Mouse (Mus musculus) heart, adult 2 months (tissue): ENCODE measurements around the gene Cradd. TPM values are rescaled to one million over a fixed set of nuclear protein-coding genes. Genes with fewer than 3 reads are reported as not detected.

Experiments used
- DNase-seq, 2 experiments: peaks; one replicate each; pipeline ENCODE4 v3.0.0; 2021
- H3K27ac ChIP-seq: fragments of 200-600 bp; 2 replicates; pipeline ENCODE4 v1.8.1; 2022
- H3K27me3 ChIP-seq: fragments of 200-500 bp; 2 replicates; pipeline ENCODE4 v1.6.1; 2012; ENCODE audit warnings: mild to moderate bottlenecking, low read length, inconsistent platforms, mixed read lengths; ENCODE audit not compliant: control insufficient read depth, insufficient read depth
- H3K36me3 ChIP-seq: fragments of 200-500 bp; 2 replicates; pipeline ENCODE4 v1.6.1; 2012; ENCODE audit warnings: low read length, inconsistent platforms; ENCODE audit not compliant: control insufficient read depth, insufficient read depth
- H3K4me1 ChIP-seq: fragments of 200-500 bp; 2 replicates; pipeline ENCODE4 v1.6.1; 2011; ENCODE audit warnings: low read length; ENCODE audit not compliant: control insufficient read depth, insufficient read depth
- H3K4me3 ChIP-seq: fragments of 200-600 bp; 2 replicates; pipeline ENCODE4 v1.8.1; 2022
- H3K79me2 ChIP-seq: fragments of 200-500 bp; replicated peaks from 2 replicates; pipeline ENCODE4 v1.6.1; 2012; ENCODE audit warnings: mild to moderate bottlenecking, inconsistent platforms, low read length, moderate library complexity, mixed read lengths; ENCODE audit not compliant: control insufficient read depth, insufficient read depth
- H3K9ac ChIP-seq: fragments of 200-500 bp; 2 replicates; pipeline ENCODE4 v1.6.1; 2012; ENCODE audit warnings: low read depth, mild to moderate bottlenecking, control low read depth, inconsistent platforms, low read length, mixed read lengths
- CTCF ChIP-seq: fragments of 200-600 bp; IDR thresholded peaks from 2 replicates; pipeline ENCODE4 v1.8.1; 2022; ENCODE audit warnings: antibody characterized with exemption, mild to moderate bottlenecking, moderate library complexity
- EP300 ChIP-seq: fragments of 200-500 bp; IDR thresholded peaks from 2 replicates; pipeline ENCODE4 v1.6.1; 2011; ENCODE audit warnings: low read depth, low read length, control low read depth; ENCODE audit not compliant: insufficient read depth
- POLR2A ChIP-seq: fragments of 200-500 bp; IDR thresholded peaks from 2 replicates; pipeline ENCODE4 v1.6.1; 2011; ENCODE audit warnings: mild to moderate bottlenecking, low read depth, low read length, control low read depth; ENCODE audit not compliant: insufficient read depth
- WGBS: fragments of 180-500 bp; shearing (Covaris S2); methylation state at CpG from one replicate; pipeline ENCODE4 v1.1.7; 2018; 5-methylcytosine and 5-hydroxymethylcytosine counted together
- intact Hi-C: fragments of 180-260 bp; cut with DNase I; formaldehyde crosslinking; loops from one replicate; pipeline ENCODE4 v1.15.1; 2025
- polyA plus RNA-seq: library from polyadenylated mRNA; depleted of rRNA; stranded (reverse); fragments of >200 nt; gene quantifications from 2 replicates; pipeline ENCODE4 v1.2.3, GENCODE M21; 2012
- total RNA-seq, 2 experiments: library from RNA; stranded (reverse); gene quantifications; 2 replicates each; pipeline ENCODE4 v1.2.3; 2021

Cradd gene
- total and polyA plus RNA-seq, 3 experiments = 9.9 to 15.1 (median 10.3) TPM

DNA sequence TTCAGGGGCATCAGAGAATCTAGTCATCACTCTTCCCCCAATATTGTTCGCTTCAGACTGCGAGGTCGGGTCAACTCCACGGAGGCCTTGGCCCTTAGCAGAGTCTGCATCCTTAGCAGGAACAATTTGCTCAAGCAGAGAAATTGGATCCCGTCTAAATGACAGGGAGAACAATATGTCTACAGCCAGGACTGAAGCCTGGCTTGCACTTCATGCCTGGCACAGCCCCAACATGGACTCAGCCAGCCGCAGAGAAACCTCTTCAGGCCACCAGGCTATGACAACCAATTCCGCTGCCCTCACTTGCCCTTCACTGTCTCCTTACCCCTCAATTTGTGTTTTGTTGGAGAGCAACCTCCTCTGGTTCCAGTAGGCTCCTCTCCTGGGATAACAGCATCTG is 123.6 kb downstream of the Cradd start:
- intact Hi-C loops = no loop called here
- Histone ChIP-seq H3K27me3 (no peaks in the 10 kb centered on the region), H3K4me3 (no peak overlapping the region), H3K27ac (peak overlapping the region; percentile 32), H3K79me2 (no peaks in the 10 kb centered on the region), H3K4me1 (peaks cover 8% of the 10 kb centered on the region), H3K9ac (no peak overlapping the region), H3K36me3 (no peaks in the 10 kb centered on the region)
- 32% methylated on average over 7 of the region's 7 CpGs for WGBS
- TF ChIP-seq EP300 (no peak), POLR2A (no peak), CTCF (peak; percentile 24; the same call in 1 of the 2 replicates)
- DNase-seq = peak; percentile 79 to 83

DNA sequence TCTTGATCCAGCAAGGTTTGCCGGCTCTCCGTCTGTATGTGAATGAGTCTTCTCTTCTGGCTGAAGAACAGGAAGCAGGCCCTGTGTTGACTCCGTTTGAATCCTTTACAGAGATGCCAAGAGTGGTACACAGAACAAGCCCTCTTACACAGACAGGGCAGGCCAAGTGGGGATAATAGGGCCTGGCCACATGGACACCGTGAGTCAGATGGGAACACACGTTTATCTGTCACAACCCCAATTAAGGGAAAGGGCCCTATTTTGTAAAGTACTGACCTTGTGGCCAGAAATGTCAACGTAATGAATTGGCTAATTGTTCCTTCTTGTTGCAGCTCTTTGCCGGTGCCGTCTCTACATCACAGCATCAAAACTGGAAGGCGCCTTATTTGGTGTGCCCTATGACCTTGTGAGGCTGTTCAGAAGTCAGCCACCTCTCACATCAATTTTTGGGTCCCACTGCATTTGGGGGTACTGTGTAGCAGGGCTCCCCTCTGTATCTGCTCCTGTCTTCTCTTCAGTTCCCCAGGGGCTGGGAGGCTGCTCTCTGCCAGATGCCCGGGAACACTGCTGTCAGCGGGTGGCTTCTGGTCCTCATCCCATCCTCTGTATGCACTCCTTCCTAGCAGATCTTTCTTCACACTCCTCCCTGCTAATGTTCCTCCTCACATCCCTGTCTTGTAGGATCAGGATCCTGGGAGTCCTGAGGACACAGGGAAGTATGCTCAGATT is 124.2 kb downstream of the Cradd start:
- Histone ChIP-seq H3K4me1 (peaks cover 8% of the 10 kb centered on the region), H3K27ac (peak overlapping the region; percentile 32), H3K79me2 (no peaks in the 10 kb centered on the region), H3K9ac (no peak overlapping the region), H3K27me3 (no peaks in the 10 kb centered on the region), H3K36me3 (no peaks in the 10 kb centered on the region), H3K4me3 (no peak overlapping the region)
- 74% methylated on average over 11 of the region's 11 CpGs for WGBS
- intact Hi-C loops = no loop called here
- TF ChIP-seq CTCF (no peak), EP300 (no peak), POLR2A (no peak)
- no peak for DNase-seq

DNA sequence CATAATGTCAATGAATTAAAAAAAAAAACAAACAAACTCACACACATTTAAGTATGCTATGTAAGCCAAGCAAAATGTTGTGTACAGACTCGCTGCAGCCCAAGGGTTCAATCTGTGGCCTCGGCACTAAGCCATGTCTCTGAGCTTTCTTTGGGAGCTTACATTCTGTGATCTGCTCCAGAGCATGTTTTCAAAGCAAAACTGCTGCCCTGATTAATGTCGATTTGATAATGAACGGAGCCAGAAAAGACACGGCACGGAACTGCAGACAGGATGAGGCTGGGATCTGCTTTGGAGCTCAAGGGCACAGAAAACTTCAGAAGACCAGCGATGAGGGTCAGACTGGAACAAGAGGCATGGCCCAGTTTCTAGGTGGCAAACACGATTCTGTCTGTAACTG is 126.6 kb downstream of the Cradd start:
- WGBS = 59% methylated on average over 8 of the region's 8 CpGs
- Histone ChIP-seq H3K27ac (no peak overlapping the region), H3K27me3 (no peaks in the 10 kb centered on the region)

DNA sequence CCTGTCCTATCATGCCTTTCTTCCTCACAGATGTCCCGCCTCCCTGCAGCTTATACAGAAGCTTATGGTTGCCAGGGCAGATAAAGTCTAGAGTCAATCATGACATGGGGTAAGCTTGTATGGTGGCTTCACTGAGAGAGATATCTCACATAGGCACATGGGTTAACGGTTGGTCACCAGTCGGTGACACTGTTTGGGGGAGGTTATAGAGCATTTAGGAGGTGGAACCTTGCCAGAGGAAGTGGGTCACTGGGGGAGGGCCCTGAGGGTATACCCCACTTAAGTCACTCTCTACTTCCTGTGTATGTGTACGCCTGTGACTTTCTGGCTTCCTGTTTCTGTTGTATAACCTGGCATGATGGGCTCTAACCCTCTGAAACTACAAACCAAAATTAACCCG is 128.2 kb downstream of the Cradd start:
- peaks cover 28% of the 10 kb centered on the region for H3K4me1 ChIP-seq
- WGBS = 58% methylated on average over 5 of the region's 5 CpGs
- intact Hi-C loops = no loop called here
- DNase-seq = no peak
- no peaks in the 10 kb centered on the region for H3K27me3 ChIP-seq
- H3K36me3 ChIP-seq = no peaks in the 10 kb centered on the region; the same call in 1 of the 2 replicates
- no peaks in the 10 kb centered on the region for H3K79me2 ChIP-seq
- H3K4me3 ChIP-seq = no peak overlapping the region
- no peak overlapping the region for H3K27ac ChIP-seq
- TF ChIP-seq CTCF = no peak
- no peak for TF ChIP-seq EP300
- TF ChIP-seq POLR2A = no peak
- no peak overlapping the region for H3K9ac ChIP-seq

More for the DNA sequence above, 126.6 kb downstream of the Cradd start:
- Histone ChIP-seq H3K36me3 (no peaks in the 10 kb centered on the region; the same call in 1 of the 2 replicates), H3K9ac (no peak overlapping the region), H3K4me3 (no peak overlapping the region), H3K79me2 (no peaks in the 10 kb centered on the region), H3K4me1 (peaks cover 20% of the 10 kb centered on the region)
- no peak for DNase-seq
- intact Hi-C loops = no loop called here
- TF ChIP-seq CTCF (no peak), EP300 (no peak), POLR2A (no peak)

DNA sequence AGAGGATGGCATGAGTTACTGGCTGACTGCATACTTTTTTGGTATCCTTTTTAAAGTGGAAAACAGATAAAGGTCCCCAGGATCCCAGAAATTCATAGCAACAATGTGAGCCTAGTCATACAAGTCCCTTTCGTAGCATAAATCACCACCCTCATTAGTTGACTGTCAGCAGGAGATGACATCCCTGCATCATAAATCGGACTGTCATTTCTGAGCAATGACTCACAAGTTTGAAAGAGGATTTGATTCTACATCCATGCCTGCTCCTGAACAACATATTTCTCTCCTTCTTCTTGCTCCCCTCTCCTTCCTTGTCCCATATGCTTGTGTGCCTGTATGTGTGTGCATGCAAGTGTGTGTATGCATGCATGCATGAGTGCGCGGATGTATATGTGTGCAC is 129.2 kb downstream of the Cradd start:
- WGBS = 89% methylated on average over 4 of the region's 4 CpGs
- DNase-seq = no peak
- no peak for TF ChIP-seq CTCF
- no peak for TF ChIP-seq EP300
- Histone ChIP-seq H3K27me3 (no peaks in the 10 kb centered on the region), H3K79me2 (no peaks in the 10 kb centered on the region), H3K27ac (peak overlapping the region; percentile 39), H3K36me3 (no peaks in the 10 kb centered on the region; the same call in 1 of the 2 replicates), H3K4me3 (no peak overlapping the region), H3K9ac (no peak overlapping the region), H3K4me1 (peaks cover 26% of the 10 kb centered on the region)
- intact Hi-C loops = loop anchor here (5.0 kb wide), 2 partner anchors 47 to 203 kb away; no protein-coding TSS in a partner anchor

DNA sequence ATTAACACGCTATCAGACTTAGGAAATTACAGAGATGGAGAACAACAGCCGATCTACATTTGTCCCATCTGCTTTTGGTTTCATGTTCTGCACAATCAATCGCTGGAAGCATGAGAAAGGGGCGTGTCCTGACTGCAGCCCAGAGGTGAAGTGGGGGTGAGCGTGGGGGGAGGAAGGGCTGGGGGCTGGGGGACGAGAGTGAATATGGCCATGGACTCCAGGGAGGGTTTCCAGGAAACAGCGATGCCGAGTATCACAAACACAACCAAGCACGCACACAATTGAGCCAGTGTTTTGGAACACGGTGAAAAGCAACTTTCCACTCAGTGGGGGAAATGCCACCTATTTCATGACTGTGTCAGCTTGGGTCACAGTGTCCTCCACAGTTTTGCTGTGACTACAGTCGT is 130.1 kb downstream of the Cradd start:
- H3K9ac ChIP-seq = peak overlapping the region; percentile 11; the same call in 1 of the 2 replicates
- peaks cover 23% of the 10 kb centered on the region for H3K4me1 ChIP-seq
- peak overlapping the region; percentile 31 for H3K4me3 ChIP-seq
- H3K27ac ChIP-seq = peak overlapping the region; percentile 39
- no peaks in the 10 kb centered on the region for H3K79me2 ChIP-seq
- peak; percentile 40 to 52 for DNase-seq
- TF ChIP-seq POLR2A (no peak), CTCF (no peak), EP300 (no peak; the same call in 1 of the 2 replicates)
- no peaks in the 10 kb centered on the region; the same call in 1 of the 2 replicates for H3K36me3 ChIP-seq
- no peaks in the 10 kb centered on the region for H3K27me3 ChIP-seq
- WGBS = 32% methylated on average over 11 of the region's 11 CpGs
- intact Hi-C loops = loop anchor here (5.0 kb wide), 2 partner anchors 47 to 203 kb away; no protein-coding TSS in a partner anchor
